Mouse (Mus musculus): ENCODE results near the gene Fkbp1a. TPM values are rescaled to one million over a fixed set of nuclear protein-coding genes. Genes with fewer than 3 reads are reported as not detected.

Fkbp1a gene
- polyA plus RNA-seq (2012; rRNA removed): 37.5 and 38.3 TPM in 2 replicates

DNA sequence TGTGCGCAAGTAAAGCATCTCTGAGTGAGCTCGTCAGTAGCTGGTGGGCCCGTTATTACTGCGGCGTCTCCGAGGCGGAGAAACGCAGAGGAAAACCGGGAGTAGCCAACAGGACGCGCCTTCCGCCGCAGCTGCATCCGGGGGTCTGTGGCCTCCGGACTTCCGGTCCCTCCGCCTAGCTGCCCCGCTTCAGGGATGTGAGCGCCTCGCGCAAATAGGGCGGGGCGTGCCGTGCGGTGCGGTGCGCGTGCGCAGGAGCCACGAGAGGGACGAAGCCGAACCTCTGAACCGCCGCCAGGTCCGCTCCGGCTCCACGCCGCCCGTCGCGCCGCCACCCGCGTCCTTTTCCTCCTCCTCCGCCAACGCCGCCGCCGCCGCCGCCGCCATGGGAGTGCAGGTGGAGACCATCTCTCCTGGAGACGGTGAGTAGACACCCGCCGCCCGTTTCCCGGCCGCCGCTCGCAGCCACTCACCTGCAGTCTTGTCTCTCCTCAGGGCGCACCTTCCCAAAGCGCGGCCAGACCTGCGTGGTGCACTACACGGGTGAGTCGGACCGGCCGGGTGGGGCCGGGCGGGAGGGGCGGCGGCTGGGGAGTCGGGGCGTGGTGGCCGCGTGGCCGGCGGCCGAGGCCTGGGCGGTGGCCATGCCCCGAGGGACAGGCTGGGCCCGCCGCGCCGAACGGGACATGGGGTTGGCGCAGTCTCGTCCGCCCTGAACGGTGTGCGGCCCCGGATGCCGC, at the start of gene Fkbp1a:
TSS of gene Fkbp1a (plus strand) at position 161 of the 740 bp plus-strand sequence.

DNA sequence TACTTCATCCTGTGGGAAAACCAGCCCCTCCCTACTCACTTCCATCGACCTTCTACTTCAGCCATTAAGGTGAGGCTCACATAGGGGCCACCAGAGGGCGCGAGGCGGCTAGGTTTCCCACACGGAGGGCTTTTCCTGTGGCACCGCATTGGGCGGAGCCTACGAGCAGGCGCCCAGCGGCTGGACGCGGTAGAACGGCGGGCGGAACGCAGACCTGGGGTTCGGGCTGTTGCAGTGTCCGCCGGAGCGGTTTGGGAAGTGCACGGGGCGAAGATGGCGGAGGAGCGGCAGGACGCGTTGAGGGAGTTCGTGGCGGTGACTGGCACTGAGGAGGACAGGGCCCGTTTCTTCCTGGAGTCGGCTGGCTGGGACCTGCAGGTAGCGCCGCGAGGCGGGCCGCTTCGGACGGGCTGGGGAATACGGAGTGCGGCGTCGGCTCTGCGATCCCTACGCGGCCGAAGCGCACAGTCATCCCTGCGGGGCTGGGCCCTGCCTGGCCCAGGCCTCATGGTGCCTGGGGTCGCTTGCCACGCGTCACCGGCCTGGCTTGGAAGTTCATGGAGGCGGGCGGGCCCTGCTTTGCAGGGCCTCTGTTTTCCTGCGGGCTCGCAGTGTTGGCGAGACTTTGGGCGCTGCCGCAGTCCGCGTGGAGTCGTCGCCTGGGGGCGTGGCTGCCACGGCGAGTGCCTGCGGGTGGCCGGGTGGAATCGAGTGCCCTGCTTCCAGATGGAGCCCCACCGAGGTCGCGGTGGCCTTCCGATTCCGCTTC, 48.1 kb upstream of the Fkbp1a start, which contains the start of gene Nsfl1c:
TSS of gene Nsfl1c (plus strand) at position 148 of the 769 bp plus-strand sequence.

DNA sequence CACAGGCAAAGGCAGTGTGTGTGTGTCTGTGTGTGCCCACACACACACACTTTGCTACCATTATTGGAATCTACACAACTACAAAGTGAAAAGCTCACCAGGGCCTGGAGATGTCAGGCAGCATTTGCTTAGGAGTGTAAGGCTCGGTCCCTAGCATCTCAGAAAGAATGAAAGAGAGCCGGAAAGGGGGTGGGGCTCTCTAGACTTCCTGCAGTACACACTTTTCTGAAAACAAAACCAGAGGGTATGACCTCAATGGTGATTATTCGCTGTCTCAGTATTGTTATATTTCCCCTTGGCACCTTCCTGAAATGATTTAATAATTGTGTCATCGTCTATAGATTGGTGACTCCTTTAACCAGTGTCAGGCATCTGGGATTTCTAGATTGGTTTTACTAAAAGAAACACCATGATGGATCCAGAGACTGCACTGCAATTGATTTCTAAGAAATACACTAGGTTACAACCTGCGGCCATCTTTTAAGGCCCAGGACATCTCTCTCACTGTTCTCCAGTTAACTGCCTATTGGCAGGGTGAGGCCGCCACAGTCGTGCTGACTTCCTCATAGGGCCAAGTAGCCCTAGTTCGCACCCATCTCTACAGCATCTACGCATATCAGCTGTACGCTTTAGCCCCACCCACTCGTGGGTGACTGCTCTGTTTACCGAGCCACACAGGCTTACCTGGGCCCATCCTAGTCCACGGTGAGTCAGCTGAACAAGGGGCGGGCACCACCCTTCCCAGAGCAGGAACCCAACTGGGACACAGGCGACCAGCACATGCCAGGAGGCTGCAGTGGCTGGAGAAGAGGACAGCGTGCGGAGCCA, 29.8 kb downstream of the Fkbp1a start, which contains the start of gene Sdcbp2:
TSS of gene Sdcbp2 (plus strand) at position 750 of the 828 bp plus-strand sequence.

Other genes with a start within 250 kb of the Fkbp1a start
- gene 4921509C19Rik, start 66.3 kb upstream of the Fkbp1a start, polyA plus RNA-seq (2012; rRNA removed): not detected in 2 replicates
- 42.6 and 46.0 TPM in 2 replicates for gene Nsfl1c, start 48.3 kb upstream of the Fkbp1a start, polyA plus RNA-seq (2012; rRNA removed)
- 0.22 and 0.30 TPM in 2 replicates for gene Sdcbp2, start 30.1 kb downstream of the Fkbp1a start, polyA plus RNA-seq (2012; rRNA removed)
- 0.02 TPM in 2 replicates for gene Snph, start 90.1 kb downstream of the Fkbp1a start, polyA plus RNA-seq (2012; rRNA removed)
- gene Rad21l, start 126.0 kb downstream of the Fkbp1a start, polyA plus RNA-seq (2012; rRNA removed): not detected in 2 replicates
- gene Tmem74b, start 159.5 kb downstream of the Fkbp1a start, polyA plus RNA-seq (2012; rRNA removed): 0.02 TPM in 2 replicates
- 21.9 and 24.1 TPM in 2 replicates for gene Psmf1, start 201.7 kb downstream of the Fkbp1a start, polyA plus RNA-seq (2012; rRNA removed)

Measured in liver, embryonic 18 days (tissue).